Mouse (Mus musculus) liver, embryonic 14.5 days (tissue): ENCODE measurements around the gene 1700021F05Rik. TPM values are rescaled to one million over a fixed set of nuclear protein-coding genes. Genes with fewer than 3 reads are reported as not detected.
"Not testable (repeated sequence)": the region's sequence is repeated elsewhere in the genome, so short reads cannot be mapped to it uniquely, and the experiment has no call there.

Experiments used
- ATAC-seq: fragments of 200-750 bp; cut with Nextera tagmentation; 2 replicates; pipeline ENCODE4 v1.8.0; 2017; ENCODE audit warnings: moderate number of reproducible peaks, mild to moderate bottlenecking, moderate library complexity; ENCODE audit not compliant: insufficient read depth
- DNase-seq, 3 experiments: peaks; one replicate each; pipeline ENCODE4 v3.0.0-alpha.2; 2012 to 2013; ENCODE audit warnings: low read depth in 3 of 3, low spot score in 3 of 3
- H3K27ac ChIP-seq: fragments of 300-500 bp; sonication (generic); 2 replicates; pipeline ENCODE4 v1.5.1; 2014; ENCODE audit warnings: moderate library complexity, mild to moderate bottlenecking, control low read depth, inconsistent platforms
- H3K27me3 ChIP-seq: fragments of 300-500 bp; sonication (generic); 2 replicates; pipeline ENCODE4 v1.6.1; 2014; ENCODE audit warnings: mild to moderate bottlenecking, low read length, moderate library complexity; ENCODE audit not compliant: control insufficient read depth, insufficient read depth
- H3K36me3 ChIP-seq: fragments of 300-500 bp; sonication (generic); replicated peaks from 2 replicates; pipeline ENCODE4 v1.6.1; 2014; ENCODE audit warnings: low read depth; ENCODE audit not compliant: control insufficient read depth, insufficient read depth
- H3K4me1 ChIP-seq, 2 experiments: fragments of 200-500 bp in 1 of 2; fragments of 300-500 bp in 1 of 2; sonication (generic) in 1 of 2; replicated peaks; 2 replicates each; pipeline ENCODE4 v1.6.1; 2012 to 2014; ENCODE audit warnings: antibody characterized with exemption in 1 of 2, inconsistent platforms in 1 of 2, low read length in 1 of 2; ENCODE audit not compliant: control insufficient read depth in 2 of 2, insufficient read depth in 2 of 2
- H3K4me2 ChIP-seq: fragments of 300-500 bp; sonication (generic); 2 replicates; pipeline ENCODE4 v1.6.1; 2014; ENCODE audit warnings: low read depth, mild to moderate bottlenecking, control low read depth, moderate library complexity
- H3K4me3 ChIP-seq, 2 experiments: fragments of 200-500 bp in 1 of 2; fragments of 300-500 bp in 1 of 2; sonication (generic) in 1 of 2; 2 replicates each; pipeline ENCODE4 v1.5.1; 2012 to 2014; ENCODE audit warnings: low read depth in 2 of 2, low read length in 2 of 2, mild to moderate bottlenecking in 2 of 2, control low read depth in 1 of 2, inconsistent platforms in 1 of 2, moderate library complexity in 1 of 2; ENCODE audit not compliant: insufficient read depth in 1 of 2
- H3K9ac ChIP-seq: fragments of 300-500 bp; sonication (generic); replicated peaks from 2 replicates; pipeline ENCODE4 v1.6.1; 2014; ENCODE audit warnings: mild to moderate bottlenecking, control low read depth, moderate library complexity
- H3K9me3 ChIP-seq: fragments of 300-500 bp; sonication (generic); 2 replicates; pipeline ENCODE4 v1.6.1; 2016; ENCODE audit warnings: low read length, mixed read lengths; ENCODE audit not compliant: control insufficient read depth
- CTCF ChIP-seq: IDR thresholded peaks from 2 replicates; pipeline ENCODE4 v1.5.1; 2016; ENCODE audit warnings: antibody characterized with exemption, low read depth, control low read depth
- EP300 ChIP-seq: IDR thresholded peaks from 2 replicates; pipeline ENCODE4 v1.6.1; 2016; ENCODE audit warnings: antibody characterized with exemption, low read depth
- WGBS: fragments of 180-500 bp; shearing (Covaris S2); extraction: QIAGEN DNeasy Blood & Tissue Kit; methylation state at CpG from one replicate; pipeline ENCODE4 v1.1.7; 2014; ENCODE audit not compliant: insufficient replicate concordance; 5-methylcytosine and 5-hydroxymethylcytosine counted together
- polyA plus RNA-seq, 2 experiments: library from polyadenylated mRNA; depleted of rRNA in 1 of 2; stranded (reverse) in 1 of 2; unstranded in 1 of 2; fragments of >200 nt; fragmentation: Nextera tagmentation in 1 of 2; extraction: Ambion mirVana in 1 of 2; gene quantifications; 2 replicates each; pipeline versions ENCODE4 v1.2.1 to v1.2.3; 2012 to 2014

The 1700021F05Rik gene
- polyA plus RNA-seq, 2 experiments: 11.6 to 30.7 TPM

- ATAC-seq (peak; percentile 43), DNase-seq (no peak)
- Histone ChIP-seq H3K9ac (no peak overlapping the region), H3K36me3 (no peaks in the 10 kb centered on the region; the same call in 1 of the 2 replicates), H3K4me1 (peaks cover 0 to 2% of the 10 kb centered on the region in 2 experiments; a peak in 1 of 4 replicates), H3K27ac (no peak overlapping the region), H3K27me3 (no peaks in the 10 kb centered on the region), H3K4me3 (no peak overlapping the region), H3K9me3 (no peaks in the 10 kb centered on the region), H3K4me2 (no peak overlapping the region)
- TF ChIP-seq EP300: no peak
- no peak for TF ChIP-seq CTCF
- 61% methylated on average over 15 of the region's 15 CpGs for WGBS
Measured at GRCm38 (mm10) chr10:43527283-43528269, 13.2 kb downstream of the 1700021F05Rik start.

- H3K9ac ChIP-seq, H3K27ac ChIP-seq, DNase-seq, H3K4me3 ChIP-seq, H3K4me2 ChIP-seq, H3K4me1 ChIP-seq, ATAC-seq, H3K27me3 ChIP-seq, H3K9me3 ChIP-seq, H3K36me3 ChIP-seq: not testable (repeated sequence)
- WGBS: 87% methylated on average over 10 of the region's 10 CpGs
Measured at GRCm38 (mm10) chr10:43523931-43524330, 16.9 kb downstream of the 1700021F05Rik start, which contains the start of gene Gm9803. Gene Gm9803 (plus strand): TSS chr10:43524084.

- H3K4me2 ChIP-seq: no peak overlapping the region
- H3K36me3 ChIP-seq: no peaks in the 10 kb centered on the region
- no peaks in the 10 kb centered on the region for H3K27me3 ChIP-seq
- DNase-seq (no peak), ATAC-seq (no peak)
- no peaks in the 10 kb centered on the region for H3K9me3 ChIP-seq
- no peak overlapping the region for H3K9ac ChIP-seq
- WGBS: 76% methylated on average over 2 of the region's 2 CpGs
- H3K4me3 ChIP-seq: no peak overlapping the region
- H3K27ac ChIP-seq: no peak overlapping the region
- H3K4me1 ChIP-seq: peaks cover 0 to 3% of the 10 kb centered on the region in 2 experiments; a peak in 1 of 4 replicates
- TF ChIP-seq CTCF (no peak), EP300 (no peak)
Measured at GRCm38 (mm10) chr10:43519977-43520376, 20.8 kb downstream of the 1700021F05Rik start.

- ATAC-seq: no peak
- WGBS: 67% methylated on average over 13 of the region's 13 CpGs
- Histone ChIP-seq H3K9ac (no peak overlapping the region), H3K4me2 (no peak overlapping the region), H3K4me1 (peaks cover 0 to 3% of the 10 kb centered on the region in 2 experiments; a peak in 1 of 4 replicates), H3K4me3 (no peak overlapping the region), H3K27ac (no peak overlapping the region), H3K9me3 (no peaks in the 10 kb centered on the region), H3K27me3 (no peaks in the 10 kb centered on the region), H3K36me3 (no peaks in the 10 kb centered on the region)
- no peak for DNase-seq
- TF ChIP-seq EP300 (no peak), CTCF (no peak)
Measured at GRCm38 (mm10) chr10:43518368-43518767, 22.4 kb downstream of the 1700021F05Rik start.

GRCm38 (mm10) chr10:43517836-43518235 is 23.0 kb downstream of the 1700021F05Rik start:
- peaks cover 0 to 2% of the 10 kb centered on the region in 2 experiments; a peak in 1 of 4 replicates for H3K4me1 ChIP-seq
- no peaks in the 10 kb centered on the region for H3K27me3 ChIP-seq
- no peaks in the 10 kb centered on the region for H3K36me3 ChIP-seq
- H3K4me2 ChIP-seq: no peak overlapping the region
- no peak overlapping the region for H3K27ac ChIP-seq
- TF ChIP-seq EP300 (no peak), CTCF (no peak)
- DNase-seq: no peak
- no peaks in the 10 kb centered on the region for H3K9me3 ChIP-seq
- ATAC-seq: no peak
- H3K9ac ChIP-seq: no peak overlapping the region
- no peak overlapping the region for H3K4me3 ChIP-seq
- WGBS: 56% methylated on average over 4 of the region's 4 CpGs
